Comparison of ENCODE assay signal across 21 mouse cellular contexts in the genomic region with DNA sequence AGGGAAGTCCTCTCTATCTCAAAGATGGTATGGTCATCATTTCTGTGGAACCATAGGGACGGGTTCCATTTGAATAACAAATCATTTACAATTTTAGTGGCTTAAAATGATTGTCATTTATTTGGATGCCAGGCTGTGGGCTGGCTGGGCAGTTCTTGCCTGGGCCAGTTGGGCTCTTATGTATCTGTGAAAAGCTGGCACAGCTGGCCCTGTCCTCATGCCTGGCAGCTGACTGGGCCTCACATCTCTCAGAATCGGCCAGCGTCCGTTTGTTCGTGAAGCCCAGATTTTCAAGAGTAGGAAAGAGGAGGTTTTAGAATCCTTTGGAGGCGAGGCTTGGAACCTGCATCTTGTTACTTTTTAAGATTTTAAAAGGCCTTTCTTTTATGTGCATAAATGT.
DNase-seq lines count a peak whose midpoint lies in the region; ATAC-seq and TF ChIP-seq lines count a peak whose summit lies in the region.
"Had no signal": no experiment of that assay in that cellular context is flagged by ENCODE, and none has a peak within 500 bp of the region (broad histone marks: within the 10 kb centered on the region; RNA-seq: fewer than 3 reads in every experiment).

No protein-coding gene starts in this region.

- H3K36me3 ChIP-seq in forebrain, postnatal 0 days (ENCODE audit: insufficient read depth), result no peaks in the 10 kb centered on the region
- H3K36me3 ChIP-seq in forebrain, embryonic 10.5 days (replicated peaks), result no peaks in the 10 kb centered on the region
- H3K36me3 ChIP-seq in intestine, embryonic 14.5 days (ENCODE audit: control insufficient read depth, insufficient read depth, low read length), result no peaks in the 10 kb centered on the region
- H3K36me3 ChIP-seq in intestine, embryonic 15.5 days, result no peaks in the 10 kb centered on the region
- H3K36me3 ChIP-seq: embryonic facial prominence, embryonic 12.5 days; heart, embryonic 12.5 days had no signal

- no peak overlapping the region for H3K4me2 ChIP-seq in forebrain, postnatal 0 days (ENCODE audit: low read depth)
- H3K4me2 ChIP-seq in intestine, embryonic 14.5 days (ENCODE audit: low read length), result no peak overlapping the region
- H3K4me2 ChIP-seq in intestine, embryonic 15.5 days (replicated peaks), result no peak overlapping the region
- H3K4me2 ChIP-seq: embryonic facial prominence, embryonic 12.5 days; forebrain, embryonic 13.5 days; heart, embryonic 12.5 days had no signal

- no peak overlapping the region for H3K9ac ChIP-seq in forebrain, postnatal 0 days
- H3K9ac ChIP-seq in intestine, embryonic 14.5 days (ENCODE audit: low read length), result no peak overlapping the region
- no peak overlapping the region for H3K9ac ChIP-seq in intestine, embryonic 15.5 days
- H3K9ac ChIP-seq: embryonic facial prominence, embryonic 12.5 days; forebrain, embryonic 13.5 days; heart, embryonic 12.5 days had no signal

- no peaks in the 10 kb centered on the region for H3K9me3 ChIP-seq in forebrain, postnatal 0 days (ENCODE audit: low read length)
- H3K9me3 ChIP-seq in forebrain, embryonic 10.5 days, result no peaks in the 10 kb centered on the region
- no peaks in the 10 kb centered on the region for H3K9me3 ChIP-seq in intestine, embryonic 14.5 days (ENCODE audit: control insufficient read depth, low read length)
- no peaks in the 10 kb centered on the region for H3K9me3 ChIP-seq in intestine, embryonic 15.5 days
- H3K9me3 ChIP-seq: embryonic facial prominence, embryonic 12.5 days; forebrain, embryonic 13.5 days; heart, embryonic 12.5 days had no signal

- TF ChIP-seq POLR2A in cortical plate, adult 2 months (IDR thresholded peaks at IDR 0.05; ENCODE audit: extremely low read depth, insufficient read depth, low read length), result no peak

- intact Hi-C loops in left cerebral cortex, postnatal 4 days (cut with DNase I), result no loop called here
- intact Hi-C loops in left cerebral cortex, postnatal 14 days (cut with DNase I), result no loop called here

- 68% methylated on average over 6 of the region's 6 CpGs for WGBS in forebrain, postnatal 0 days
- WGBS in forebrain, embryonic 10.5 days, result 93% methylated on average over 6 of the region's 6 CpGs
- 93% methylated on average over 6 of the region's 6 CpGs for WGBS in intestine, embryonic 14.5 days
- WGBS in intestine, embryonic 15.5 days, result 90% methylated on average over 6 of the region's 6 CpGs

- DNase-seq in forebrain, postnatal 0 days, result no peak
- DNase-seq in forebrain, embryonic 10.5 days (ENCODE audit: extremely low spot score, low spot score), result no peak
- peak; percentile 31 for DNase-seq in intestine, embryonic 14.5 days (ENCODE audit: low spot score)
- peak; percentile 50 for DNase-seq in left cerebral cortex, postnatal 4 days
- DNase-seq in left cerebral cortex, postnatal 14 days (ENCODE audit: low spot score in 2 of 2), result no peak
- DNase-seq: adrenal gland, postnatal 14 days; cerebellum, adult 18-20 months; cerebellum, postnatal 14 days; gastrocnemius, postnatal 14 days; heart, adult 2 months; heart, postnatal 36 days had no signal

- H3K27me3 ChIP-seq in forebrain, postnatal 0 days (ENCODE audit: insufficient read depth, low read length), result no peaks in the 10 kb centered on the region
- H3K27me3 ChIP-seq in forebrain, embryonic 10.5 days (ENCODE audit: poor library complexity, severe bottlenecking), result no peaks in the 10 kb centered on the region
- H3K27me3 ChIP-seq in intestine, embryonic 14.5 days (replicated peaks; ENCODE audit: control insufficient read depth, insufficient read depth, low read length), result no peaks in the 10 kb centered on the region
- H3K27me3 ChIP-seq in intestine, embryonic 15.5 days (replicated peaks), result no peaks in the 10 kb centered on the region
- H3K27me3 ChIP-seq: CH12.LX; embryonic facial prominence, embryonic 12.5 days; forebrain, embryonic 13.5 days; heart, embryonic 12.5 days; Patski had no signal

- peak; percentile 43; the same call in 1 of the 2 replicates for ATAC-seq in forebrain, postnatal 0 days
- ATAC-seq in intestine, embryonic 14.5 days (replicated peaks; ENCODE audit: low FRiP score, low TSS enrichment, low read depth), result no peak
- no peak for ATAC-seq in intestine, embryonic 15.5 days
- ATAC-seq: activated CD4-positive, CD25-positive, alpha-beta regulatory T cell, adult 4 months; forebrain, embryonic 13.5 days; hindbrain, embryonic 16.5 days; intestine, embryonic 16.5 days; Patski had no signal

- no peak overlapping the region for H3K4me3 ChIP-seq in forebrain, postnatal 0 days (ENCODE audit: low read depth, low read length)
- H3K4me3 ChIP-seq in forebrain, embryonic 10.5 days, result no peak overlapping the region
- no peak overlapping the region for H3K4me3 ChIP-seq in intestine, embryonic 14.5 days (ENCODE audit: low read depth, low read length)
- no peak overlapping the region for H3K4me3 ChIP-seq in intestine, embryonic 15.5 days (replicated peaks)
- H3K4me3 ChIP-seq in cortical plate, adult 2 months (ENCODE audit: insufficient read depth, low read length), result no peak overlapping the region
- H3K4me3 ChIP-seq: embryonic facial prominence, embryonic 12.5 days; forebrain, embryonic 13.5 days; heart, adult 2 months; heart, embryonic 12.5 days had no signal

- no peak for TF ChIP-seq CTCF in forebrain, postnatal 0 days (IDR thresholded peaks at IDR 0.05; ENCODE audit: low read depth)
- TF ChIP-seq CTCF in cortical plate, adult 2 months (IDR thresholded peaks at IDR 0.05; ENCODE audit: extremely low read depth, insufficient read depth, low read length), result no peak

- no peak overlapping the region for H3K27ac ChIP-seq in forebrain, postnatal 0 days (ENCODE audit: low read depth, low read length)
- no peak overlapping the region for H3K27ac ChIP-seq in forebrain, embryonic 10.5 days
- H3K27ac ChIP-seq in intestine, embryonic 14.5 days (ENCODE audit: low read depth), result no peak overlapping the region
- no peak overlapping the region for H3K27ac ChIP-seq in intestine, embryonic 15.5 days
- H3K27ac ChIP-seq in cortical plate, adult 2 months (ENCODE audit: insufficient read depth, low read length), result 0 out of 2 replicates have a peak overlapping the region, but pooled peaks have one; percentile 43
- H3K27ac ChIP-seq: embryonic facial prominence, embryonic 12.5 days; forebrain, embryonic 13.5 days; heart, adult 2 months had no signal

- no peaks in the 10 kb centered on the region for H3K4me1 ChIP-seq in forebrain, postnatal 0 days (ENCODE audit: insufficient read depth)
- H3K4me1 ChIP-seq in forebrain, embryonic 10.5 days, result peaks cover 18% of the 10 kb centered on the region
- 0 out of 2 replicates have a peak, but pooled peaks cover 4% of the 10 kb centered on the region for H3K4me1 ChIP-seq in intestine, embryonic 14.5 days (replicated peaks; ENCODE audit: control insufficient read depth, insufficient read depth, low read length)
- peaks cover 3% of the 10 kb centered on the region; the same call in 1 of the 2 replicates for H3K4me1 ChIP-seq in intestine, embryonic 15.5 days (replicated peaks)
- no peaks in the 10 kb centered on the region for H3K4me1 ChIP-seq in cortical plate, adult 2 months (ENCODE audit: control insufficient read depth, insufficient read depth, low read length)

Comparison
In these comparisons a context has a peak if more than half of its experiments do, and no peak if none do; other contexts are left out.
1. DNase-seq: peak in intestine, embryonic 14.5 days (single experiment) and left cerebral cortex, postnatal 4 days (single experiment); none in forebrain, postnatal 0 days (single experiment), forebrain, embryonic 10.5 days (single experiment) and left cerebral cortex, postnatal 14 days (0 of 2).